Mouse (Mus musculus) limb, embryonic 11.5 days (tissue): ENCODE measurements around the gene Mfsd11. TPM values are rescaled to one million over a fixed set of nuclear protein-coding genes. Genes with fewer than 3 reads are reported as not detected.

Source experiments
- ATAC-seq: fragments of 200-750 bp; cut with Nextera tagmentation; 2 replicates; pipeline ENCODE4 v1.8.0; 2017; ENCODE audit warnings: low read depth; ENCODE audit not compliant: insufficient number of reproducible peaks, low FRiP score, low TSS enrichment
- DNase-seq: peaks from one replicate; pipeline ENCODE4 v3.0.0-alpha.2; 2015; ENCODE audit warnings: low spot score
- H3K27ac ChIP-seq: fragments of 300-500 bp; sonication (generic); replicated peaks from 2 replicates; pipeline ENCODE4 v1.5.1; 2014; ENCODE audit warnings: low read depth, mild to moderate bottlenecking, low read length
- H3K27me3 ChIP-seq: fragments of 300-500 bp; sonication (generic); 2 replicates; pipeline ENCODE4 v1.6.1; 2014; ENCODE audit warnings: mild to moderate bottlenecking, low read length, mixed read lengths; ENCODE audit not compliant: control insufficient read depth, insufficient read depth
- H3K36me3 ChIP-seq: fragments of 300-500 bp; sonication (generic); 2 replicates; pipeline ENCODE4 v1.6.1; 2014; ENCODE audit warnings: mild to moderate bottlenecking, low read length, moderate library complexity, mixed read lengths; ENCODE audit not compliant: control insufficient read depth, insufficient read depth
- H3K4me1 ChIP-seq: fragments of 300-500 bp; sonication (generic); 2 replicates; pipeline ENCODE4 v1.6.1; 2014; ENCODE audit warnings: low read length, mixed read lengths; ENCODE audit not compliant: control insufficient read depth, insufficient read depth
- H3K4me2 ChIP-seq: fragments of 300-500 bp; sonication (generic); 2 replicates; pipeline ENCODE4 v1.6.1; 2014; ENCODE audit warnings: low read depth, mild to moderate bottlenecking, moderate library complexity; ENCODE audit not compliant: severe bottlenecking
- H3K4me3 ChIP-seq: fragments of 300-500 bp; sonication (generic); 2 replicates; pipeline ENCODE4 v1.5.1; 2014; ENCODE audit warnings: low read depth, low read length
- H3K9ac ChIP-seq: fragments of 300-500 bp; sonication (generic); 2 replicates; pipeline ENCODE4 v1.6.1; 2014; ENCODE audit warnings: mild to moderate bottlenecking, low read length
- H3K9me3 ChIP-seq: fragments of 300-500 bp; sonication (generic); 2 replicates; pipeline ENCODE4 v1.6.1; 2016; ENCODE audit warnings: low read length; ENCODE audit not compliant: control insufficient read depth
- WGBS: fragments of 180-500 bp; shearing (Covaris S2); extraction: QIAGEN DNeasy Blood & Tissue Kit; methylation state at CpG from one replicate; pipeline ENCODE4 v1.1.7; 2014; 5-methylcytosine and 5-hydroxymethylcytosine counted together
- polyA plus RNA-seq: library from polyadenylated mRNA; unstranded; fragments of >200 nt; fragmentation: Nextera tagmentation; extraction: Ambion mirVana; gene quantifications from 2 replicates; pipeline ENCODE4 v1.2.1, GENCODE M21; 2014

The Mfsd11 gene
- 28.0 and 31.5 TPM in 2 replicates for polyA plus RNA-seq

GRCm38 (mm10) chr11:116852291-116852890 is at the start of gene Mfsd11:
Gene Mfsd11 (plus strand): TSS chr11:116852440.
- Histone ChIP-seq H3K9ac (peak within 1 kb of the TSS; percentile 98), H3K4me1 (peaks cover 13% of the 10 kb centered on the region), H3K4me2 (peak within 1 kb of the TSS; percentile 81), H3K27me3 (no peaks in the 10 kb centered on the region), H3K27ac (peak within 1 kb of the TSS; percentile 96), H3K36me3 (peaks cover 9% of the 10 kb centered on the region), H3K9me3 (no peaks in the 10 kb centered on the region), H3K4me3 (peak within 1 kb of the TSS; percentile 99)
- under 1% methylated on average over 88 of the region's 91 CpGs for WGBS
- DNase-seq: peak; percentile 77
- ATAC-seq: peak; percentile 32; the same call in 1 of the 2 replicates

- Histone ChIP-seq H3K4me2 (no peak overlapping the region), H3K4me3 (no peak overlapping the region), H3K27me3 (no peaks in the 10 kb centered on the region), H3K4me1 (no peaks in the 10 kb centered on the region), H3K9ac (no peak overlapping the region), H3K9me3 (no peaks in the 10 kb centered on the region), H3K36me3 (no peaks in the 10 kb centered on the region), H3K27ac (no peak overlapping the region)
- DNase-seq (no peak), ATAC-seq (no peak)
- WGBS: 88% methylated on average over 5 of the region's 5 CpGs
Observed at GRCm38 (mm10) chr11:116802709-116803108, 49.5 kb upstream of the Mfsd11 start.

GRCm38 (mm10) chr11:116806136-116807071 is 45.8 kb upstream of the Mfsd11 start:
- no peaks in the 10 kb centered on the region for H3K36me3 ChIP-seq
- H3K4me1 ChIP-seq: peaks cover 9% of the 10 kb centered on the region
- no peak overlapping the region for H3K9ac ChIP-seq
- WGBS: 86% methylated on average over 15 of the region's 15 CpGs
- ATAC-seq (no peak), DNase-seq (no peak)
- no peak overlapping the region for H3K27ac ChIP-seq
- no peak overlapping the region for H3K4me3 ChIP-seq
- no peaks in the 10 kb centered on the region for H3K27me3 ChIP-seq
- no peaks in the 10 kb centered on the region for H3K9me3 ChIP-seq
- no peak overlapping the region for H3K4me2 ChIP-seq

GRCm38 (mm10) chr11:116807116-116807515 is 45.1 kb upstream of the Mfsd11 start:
- no peak overlapping the region for H3K4me2 ChIP-seq
- no peaks in the 10 kb centered on the region for H3K27me3 ChIP-seq
- H3K4me3 ChIP-seq: no peak overlapping the region
- no peak for ATAC-seq
- H3K9me3 ChIP-seq: no peaks in the 10 kb centered on the region
- H3K36me3 ChIP-seq: no peaks in the 10 kb centered on the region
- 67% methylated on average over 7 of the region's 7 CpGs for WGBS
- H3K9ac ChIP-seq: no peak overlapping the region
- H3K27ac ChIP-seq: no peak overlapping the region
- DNase-seq: no peak
- peaks cover 16% of the 10 kb centered on the region for H3K4me1 ChIP-seq

GRCm38 (mm10) chr11:116807526-116807925 is 44.7 kb upstream of the Mfsd11 start:
- Histone ChIP-seq H3K27me3 (no peaks in the 10 kb centered on the region), H3K9me3 (no peaks in the 10 kb centered on the region), H3K4me2 (no peak overlapping the region), H3K36me3 (no peaks in the 10 kb centered on the region), H3K9ac (no peak overlapping the region), H3K4me1 (peaks cover 20% of the 10 kb centered on the region), H3K4me3 (no peak overlapping the region), H3K27ac (no peak overlapping the region)
- ATAC-seq: no peak
- WGBS: 95% methylated on average over 3 of the region's 3 CpGs
- no peak for DNase-seq

GRCm38 (mm10) chr11:116807938-116808606 is 44.2 kb upstream of the Mfsd11 start:
- no peak overlapping the region for H3K4me3 ChIP-seq
- 33% methylated on average over 7 of the region's 7 CpGs for WGBS

GRCm38 (mm10) chr11:116808811-116809395 is 43.3 kb upstream of the Mfsd11 start:
- no peak overlapping the region for H3K4me3 ChIP-seq
- H3K4me1 ChIP-seq: peaks cover 34% of the 10 kb centered on the region
- H3K4me2 ChIP-seq: no peak overlapping the region
- WGBS: 76% methylated on average over 11 of the region's 11 CpGs
- no peaks in the 10 kb centered on the region for H3K9me3 ChIP-seq
- no peaks in the 10 kb centered on the region for H3K27me3 ChIP-seq
- H3K9ac ChIP-seq: no peak overlapping the region
- no peaks in the 10 kb centered on the region for H3K36me3 ChIP-seq
- ATAC-seq (no peak), DNase-seq (no peak)
- no peak overlapping the region for H3K27ac ChIP-seq

More at GRCm38 (mm10) chr11:116807938-116808606, 44.2 kb upstream of the Mfsd11 start:
- Histone ChIP-seq H3K27ac (no peak overlapping the region), H3K36me3 (no peaks in the 10 kb centered on the region), H3K4me2 (no peak overlapping the region; the same call in 1 of the 2 replicates), H3K4me1 (peaks cover 25% of the 10 kb centered on the region), H3K27me3 (no peaks in the 10 kb centered on the region), H3K9ac (no peak overlapping the region), H3K9me3 (no peaks in the 10 kb centered on the region)
- DNase-seq (peak; percentile 93), ATAC-seq (no peak; the same call in 1 of the 2 replicates)

- Histone ChIP-seq H3K9me3 (no peaks in the 10 kb centered on the region), H3K36me3 (no peaks in the 10 kb centered on the region), H3K4me3 (no peak overlapping the region), H3K4me2 (no peak overlapping the region), H3K9ac (no peak overlapping the region), H3K27me3 (no peaks in the 10 kb centered on the region), H3K4me1 (peaks cover 40% of the 10 kb centered on the region), H3K27ac (no peak overlapping the region)
- ATAC-seq (no peak), DNase-seq (no peak)
- 76% methylated on average over 8 of the region's 8 CpGs for WGBS
Observed at GRCm38 (mm10) chr11:116809520-116809919, 42.7 kb upstream of the Mfsd11 start.
